Mouse (Mus musculus) adrenal gland, postnatal 25 days (tissue): Measurements from ENCODE around the gene Cox19. TPM values are rescaled to one million over a fixed set of nuclear protein-coding genes. Genes with fewer than 3 reads are reported as not detected.
"Not testable (repeated sequence)": the region's sequence is repeated elsewhere in the genome, so short reads cannot be mapped to it uniquely, and the experiment has no call there.

Source experiments
- DNase-seq: peaks from one replicate; pipeline ENCODE4 v3.0.0; 2021; ENCODE audit warnings: mixed read lengths
- long read RNA-seq: library from polyadenylated mRNA; stranded (forward); transcript quantifications from one replicate; pipeline ENCODE4 v2.0.0, GENCODE M21; 2021
- total RNA-seq: library from RNA; stranded (reverse); gene quantifications from 2 replicates; pipeline ENCODE4 v1.2.3, GENCODE M21; 2021

Cox19 gene
- total RNA-seq = 61.7 and 66.5 TPM in 2 replicates
- long read RNA-seq, transcript Cox19-201 (3 exons, 2,461 nt) = major isoform, 57 of 66 reads
- long read RNA-seq, partial matches to known transcripts = 0 of 66 reads
- long read RNA-seq, other reads (novel, unspliced or antisense) = 9 of 66 reads

GRCm38 (mm10) chr5:139351134-139351533 lies at the start of gene Cox19:
Gene Cox19 (minus strand): TSS chr5:139351418.
- DNase-seq = no peak

GRCm38 (mm10) chr5:139399991-139400390 lies 48.8 kb upstream of the Cox19 start:
- peak; percentile 47 for DNase-seq

GRCm38 (mm10) chr5:139398786-139399185 lies 47.6 kb upstream of the Cox19 start:
- DNase-seq = no peak

GRCm38 (mm10) chr5:139397959-139398753 lies 46.9 kb upstream of the Cox19 start:
- DNase-seq = peak; percentile 91

GRCm38 (mm10) chr5:139397359-139397916 lies 46.2 kb upstream of the Cox19 start:
- DNase-seq = no peak

- no peak for DNase-seq
These were observed 44.3 kb upstream of the Cox19 start for GRCm38 (mm10) chr5:139395528-139395927.

- no peak for DNase-seq
These were observed 43.2 kb upstream of the Cox19 start for GRCm38 (mm10) chr5:139394399-139394798.

GRCm38 (mm10) chr5:139393197-139393588 lies 42.0 kb upstream of the Cox19 start:
- DNase-seq = no peak

- no peak for DNase-seq
These were observed 41.3 kb upstream of the Cox19 start for GRCm38 (mm10) chr5:139392219-139393196.

- no peak for DNase-seq
These were observed 40.2 kb upstream of the Cox19 start for GRCm38 (mm10) chr5:139391309-139391990.

- DNase-seq = not testable (repeated sequence)
These were observed 39.3 kb upstream of the Cox19 start for GRCm38 (mm10) chr5:139390324-139391119.

- peak; percentile 66 for DNase-seq
These were observed 38.5 kb upstream of the Cox19 start for GRCm38 (mm10) chr5:139389676-139390061.

GRCm38 (mm10) chr5:139388694-139389675 lies 37.8 kb upstream of the Cox19 start:
- no peak for DNase-seq

GRCm38 (mm10) chr5:139388195-139388570 lies 37.0 kb upstream of the Cox19 start:
- no peak for DNase-seq

GRCm38 (mm10) chr5:139387329-139388194 lies 36.3 kb upstream of the Cox19 start:
- no peak for DNase-seq

- no peak for DNase-seq
These were observed 34.8 kb upstream of the Cox19 start for GRCm38 (mm10) chr5:139386047-139386446.

- DNase-seq = peak; percentile 53
These were observed 33.3 kb upstream of the Cox19 start for GRCm38 (mm10) chr5:139384531-139384930.

- no peak for DNase-seq
These were observed 32.0 kb upstream of the Cox19 start for GRCm38 (mm10) chr5:139383234-139383633.

GRCm38 (mm10) chr5:139382760-139383159 lies 31.5 kb upstream of the Cox19 start:
- peak; percentile 40 for DNase-seq
